Mouse (Mus musculus) myocyte (in vitro differentiated cells): ENCODE results near the gene Itsn1. TPM values are rescaled to one million over a fixed set of nuclear protein-coding genes. Genes with fewer than 3 reads are reported as not detected.

ENCODE experiments used
- H3K27me3 ChIP-seq: one replicate; pipeline ENCODE4 v1.6.1; 2011; ENCODE audit not compliant: control insufficient read depth, insufficient read depth, insufficient read length
- H3K36me3 ChIP-seq: one replicate; pipeline ENCODE4 v1.6.1; 2011; ENCODE audit not compliant: control insufficient read depth, insufficient read depth
- H3K4me2 ChIP-seq: one replicate; pipeline ENCODE4 v1.6.1; 2011; ENCODE audit warnings: low read depth, control low read depth
- H3K4me3 ChIP-seq: one replicate; pipeline ENCODE4 v1.5.1; 2011; ENCODE audit warnings: mild to moderate bottlenecking, control low read depth, moderate library complexity
- H3K79me2 ChIP-seq: one replicate; pipeline ENCODE4 v1.6.1; 2011; ENCODE audit not compliant: control insufficient read depth, insufficient read depth
- H3ac ChIP-seq: one replicate; pipeline ENCODE4 v1.6.1; 2011; ENCODE audit not compliant: control insufficient read depth, insufficient read length
- CEBPB ChIP-seq: IDR thresholded peaks from 2 replicates; pipeline ENCODE4 v1.6.1; 2011; ENCODE audit warnings: mild to moderate bottlenecking, moderate library complexity; ENCODE audit not compliant: poor library complexity, insufficient read depth, severe bottlenecking
- E2F4 ChIP-seq: IDR thresholded peaks from one replicate; pipeline ENCODE4 v1.6.1; 2011; ENCODE audit warnings: mild to moderate bottlenecking, control low read depth, moderate library complexity; ENCODE audit not compliant: insufficient read depth
- MAX ChIP-seq: IDR thresholded peaks from one replicate; pipeline ENCODE4 v1.6.1; 2011; ENCODE audit warnings: low read depth, mild to moderate bottlenecking, control low read depth
- MYOD1 ChIP-seq, 3 experiments: IDR thresholded peaks; one replicate each; pipeline ENCODE4 v1.6.1; 2011; ENCODE audit warnings: control low read depth in 2 of 3, low read depth in 2 of 3, mild to moderate bottlenecking in 2 of 3, moderate library complexity in 1 of 3; ENCODE audit not compliant: insufficient read length in 2 of 3, control insufficient read depth in 1 of 3
- MYOG ChIP-seq, 3 experiments: IDR thresholded peaks; one replicate each; pipeline ENCODE4 v1.6.1; 2011; ENCODE audit warnings: control low read depth in 2 of 3, low read depth in 2 of 3, mild to moderate bottlenecking in 2 of 3; ENCODE audit not compliant: insufficient read length in 2 of 3, control insufficient read depth in 1 of 3, insufficient read depth in 1 of 3
- POLR2A ChIP-seq: IDR thresholded peaks from one replicate; pipeline ENCODE4 v1.6.1; 2011; ENCODE audit warnings: low read depth, mild to moderate bottlenecking, control low read depth, moderate library complexity; ENCODE audit not compliant: insufficient read length
- POLR2AphosphoS2 ChIP-seq: IDR thresholded peaks from one replicate; pipeline ENCODE4 v1.6.1; 2011; ENCODE audit warnings: low read depth, control low read depth; ENCODE audit not compliant: insufficient read length
- REST ChIP-seq: IDR thresholded peaks from one replicate; pipeline ENCODE4 v1.6.1; 2011; ENCODE audit warnings: mild to moderate bottlenecking, control low read depth, moderate library complexity; ENCODE audit not compliant: insufficient read depth, insufficient read length
- SRF ChIP-seq: IDR thresholded peaks from one replicate; pipeline ENCODE4 v1.6.1; 2011; ENCODE audit warnings: low read depth; ENCODE audit not compliant: control insufficient read depth, insufficient read length
- TCF12 ChIP-seq: IDR thresholded peaks from one replicate; pipeline ENCODE4 v1.6.1; 2011; ENCODE audit warnings: mild to moderate bottlenecking, control low read depth; ENCODE audit not compliant: poor library complexity, insufficient read depth, severe bottlenecking
- TCF3 ChIP-seq: IDR thresholded peaks from one replicate; pipeline ENCODE4 v1.6.1; 2011; ENCODE audit warnings: low read depth, control low read depth; ENCODE audit not compliant: insufficient read length
- USF1 ChIP-seq: IDR thresholded peaks from one replicate; pipeline ENCODE4 v1.6.1; 2011; ENCODE audit warnings: low read depth, mild to moderate bottlenecking, control low read depth, moderate library complexity
- polyA plus RNA-seq: library from polyadenylated mRNA; unstranded; fragments of >200 nt; fragmentation: generic; extraction: Trizol; gene quantifications from one replicate; pipeline ENCODE4 v1.2.1, GENCODE M21; 2012; ENCODE audit warnings: missing spikeins

Itsn1 gene
- polyA plus RNA-seq, 1 experiment: 27.5 TPM

GRCm38 (mm10) chr16:91866258-91866634 lies 137.2 kb downstream of the Itsn1 start:
- H3K27me3 ChIP-seq: no peaks in the 10 kb centered on the region
- no peak overlapping the region for H3K4me3 ChIP-seq
- no peaks in the 10 kb centered on the region for H3K79me2 ChIP-seq
- no peak overlapping the region for H3K4me2 ChIP-seq
- no peaks in the 10 kb centered on the region for H3K36me3 ChIP-seq
- no peak for TF ChIP-seq E2F4
- no peak for TF ChIP-seq CEBPB
- TF ChIP-seq SRF: no peak
- TF ChIP-seq USF1: no peak
- no peak for TF ChIP-seq TCF3
- no peak for TF ChIP-seq MAX
- TF ChIP-seq TCF12: no peak
- TF ChIP-seq POLR2AphosphoS2: no peak
- no peak for TF ChIP-seq MYOG (IDR thresholded peaks at IDR 0.05; ENCODE audit: control insufficient read depth in 1 of 3, insufficient read depth in 1 of 3, insufficient read length in 2 of 3, low read depth in 2 of 3)
- no peak for TF ChIP-seq REST
- TF ChIP-seq POLR2A: no peak
- no peak for TF ChIP-seq MYOD1 (IDR thresholded peaks at IDR 0.05; ENCODE audit: control insufficient read depth in 1 of 3, insufficient read length in 2 of 3, low read depth in 2 of 3)
- no peak overlapping the region for H3ac ChIP-seq

GRCm38 (mm10) chr16:91867672-91868071 lies 138.6 kb downstream of the Itsn1 start:
- Histone ChIP-seq H3K27me3 (no peaks in the 10 kb centered on the region), H3K4me2 (no peak overlapping the region), H3K79me2 (no peaks in the 10 kb centered on the region), H3ac (no peak overlapping the region), H3K4me3 (no peak overlapping the region), H3K36me3 (no peaks in the 10 kb centered on the region)
- TF ChIP-seq MYOG (IDR thresholded peaks at IDR 0.05; ENCODE audit: control insufficient read depth in 1 of 3, insufficient read depth in 1 of 3, insufficient read length in 2 of 3, low read depth in 2 of 3) (no peak), E2F4 (no peak), USF1 (no peak), CEBPB (no peak), TCF12 (no peak), MYOD1 (IDR thresholded peaks at IDR 0.05; ENCODE audit: control insufficient read depth in 1 of 3, insufficient read length in 2 of 3, low read depth in 2 of 3) (no peak), MAX (no peak), TCF3 (no peak), SRF (no peak), REST (no peak), POLR2AphosphoS2 (no peak), POLR2A (no peak)

DNA sequence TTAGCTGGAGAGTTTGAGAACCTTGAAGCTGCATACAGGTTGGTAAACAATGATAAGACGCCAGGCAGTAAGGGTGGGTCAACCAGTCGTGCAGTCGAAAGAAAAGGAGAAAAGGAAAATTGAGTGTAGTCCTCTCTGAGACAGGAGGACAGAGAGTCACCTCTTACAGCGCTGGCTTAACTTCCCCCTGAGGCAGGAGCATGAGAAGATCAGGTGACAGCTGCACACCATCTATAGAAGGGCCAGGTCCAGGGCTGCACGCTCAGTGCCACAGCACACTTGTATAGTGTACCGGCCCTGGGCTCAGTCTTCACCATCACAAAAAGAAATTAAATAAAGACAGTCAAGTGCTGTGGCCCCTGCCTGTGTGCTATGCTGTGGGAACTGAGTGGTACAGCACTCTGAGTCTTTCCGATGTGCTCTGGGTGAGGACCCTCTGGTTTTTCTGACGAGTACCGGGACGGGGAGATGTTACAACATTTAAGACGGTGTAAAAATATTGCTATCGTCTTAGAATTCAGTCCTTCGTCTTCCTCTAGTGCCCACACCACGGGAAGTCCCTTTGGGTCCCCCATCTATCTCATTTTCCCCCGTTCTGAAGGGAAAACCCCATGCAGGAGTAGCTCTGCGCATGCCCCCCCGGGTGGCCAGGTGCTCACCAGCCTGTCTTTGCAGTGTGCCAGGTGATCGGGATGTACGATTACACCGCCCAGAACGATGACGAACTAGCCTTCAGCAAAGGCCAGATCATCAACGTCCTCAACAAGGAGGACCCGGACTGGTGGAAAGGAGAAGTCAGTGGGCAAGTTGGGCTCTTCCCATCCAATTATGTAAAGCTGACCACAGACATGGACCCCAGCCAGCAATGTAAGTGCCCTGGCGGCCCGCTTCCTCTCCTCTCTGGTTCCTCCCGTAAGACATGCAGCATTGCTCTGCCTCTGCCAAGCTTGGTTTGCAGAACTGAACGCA lies 140.1 kb downstream of the Itsn1 start:
- Histone ChIP-seq H3K4me3 (no peak overlapping the region), H3K27me3 (no peaks in the 10 kb centered on the region), H3K36me3 (no peaks in the 10 kb centered on the region), H3K4me2 (no peak overlapping the region), H3K79me2 (no peaks in the 10 kb centered on the region), H3ac (no peak overlapping the region)
- TF ChIP-seq TCF12 (no peak), MYOG (IDR thresholded peaks at IDR 0.05; ENCODE audit: control insufficient read depth in 1 of 3, insufficient read depth in 1 of 3, insufficient read length in 2 of 3, low read depth in 2 of 3) (no peak), E2F4 (no peak), POLR2A (no peak), CEBPB (no peak), MYOD1 (IDR thresholded peaks at IDR 0.05; ENCODE audit: control insufficient read depth in 1 of 3, insufficient read length in 2 of 3, low read depth in 2 of 3) (no peak), USF1 (no peak), TCF3 (no peak), SRF (no peak), POLR2AphosphoS2 (no peak), MAX (no peak), REST (no peak)

DNA sequence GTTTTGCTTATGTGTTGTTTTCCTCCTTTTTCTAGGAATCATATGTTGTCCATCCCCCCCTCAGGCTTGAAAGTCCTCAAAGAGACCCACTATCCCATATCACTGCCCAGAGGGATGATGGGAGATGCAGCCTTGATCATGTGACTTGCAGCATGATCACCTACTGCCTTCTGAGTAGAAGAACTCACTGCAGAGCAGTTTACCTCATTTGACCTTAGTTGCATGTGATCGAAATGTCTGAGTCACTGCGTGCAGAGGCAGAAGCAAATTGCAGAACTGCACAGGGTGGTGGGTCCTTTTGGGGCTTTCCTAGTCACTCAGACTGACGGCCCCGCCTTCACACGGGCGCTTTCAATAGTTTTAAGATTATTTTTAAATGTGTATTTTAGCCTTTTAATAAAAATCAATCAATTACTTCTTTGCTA lies 141.1 kb downstream of the Itsn1 start:
- TF ChIP-seq CEBPB (no peak), TCF3 (no peak), TCF12 (no peak), POLR2AphosphoS2 (no peak), MYOD1 (IDR thresholded peaks at IDR 0.05; ENCODE audit: control insufficient read depth in 1 of 3, insufficient read length in 2 of 3, low read depth in 2 of 3) (no peak), E2F4 (no peak), POLR2A (no peak), USF1 (no peak)
- no peaks in the 10 kb centered on the region for H3K27me3 ChIP-seq
- no peak overlapping the region for H3ac ChIP-seq
- H3K79me2 ChIP-seq: no peaks in the 10 kb centered on the region
- no peaks in the 10 kb centered on the region for H3K36me3 ChIP-seq
- no peak overlapping the region for H3K4me3 ChIP-seq
- H3K4me2 ChIP-seq: no peak overlapping the region
